Mouse (Mus musculus): ENCODE data around the gene Ctnna3.
"Not testable (repeated sequence)": the region's sequence is repeated elsewhere in the genome, so short reads cannot be mapped to it uniquely, and the experiment has no call there.

Ctnna3 gene

GRCm38 (mm10) chr10:63424475-63424814 is 5.5 kb upstream of the Ctnna3 start:
- DNase-seq (ENCODE audit: low spot score), result no peak

- DNase-seq (ENCODE audit: low spot score), result no peak
These were observed 2.8 kb upstream of the Ctnna3 start for GRCm38 (mm10) chr10:63427146-63427545.

- DNase-seq (ENCODE audit: low spot score), result no peak
These were observed 1.5 kb upstream of the Ctnna3 start for GRCm38 (mm10) chr10:63428243-63429022.

GRCm38 (mm10) chr10:63429023-63429340 is 916 bp upstream of the Ctnna3 start:
- no peak for DNase-seq (ENCODE audit: low spot score)

GRCm38 (mm10) chr10:63429380-63429779 is 518 bp upstream of the Ctnna3 start:
- peak; percentile 98 for DNase-seq (ENCODE audit: low spot score)

- DNase-seq (ENCODE audit: low spot score), result no peak
These were observed 1.4 kb downstream of the Ctnna3 start for GRCm38 (mm10) chr10:63431221-63431736.

GRCm38 (mm10) chr10:63432099-63432498 is 2.2 kb downstream of the Ctnna3 start:
- no peak for DNase-seq (ENCODE audit: low spot score)

GRCm38 (mm10) chr10:63432887-63433286 is 3.0 kb downstream of the Ctnna3 start:
- no peak for DNase-seq (ENCODE audit: low spot score)

GRCm38 (mm10) chr10:63438736-63439262 is 8.9 kb downstream of the Ctnna3 start:
- no peak for DNase-seq (ENCODE audit: low spot score)

GRCm38 (mm10) chr10:63439694-63440228 is 9.9 kb downstream of the Ctnna3 start:
- no peak for DNase-seq (ENCODE audit: low spot score)

- DNase-seq (ENCODE audit: low spot score), result not testable (repeated sequence)
These were observed 14.9 kb downstream of the Ctnna3 start for GRCm38 (mm10) chr10:63444602-63445387.

- no peak for DNase-seq (ENCODE audit: low spot score)
These were observed 24.0 kb downstream of the Ctnna3 start for GRCm38 (mm10) chr10:63453926-63454325.

- no peak for DNase-seq (ENCODE audit: low spot score)
These were observed 25.4 kb downstream of the Ctnna3 start for GRCm38 (mm10) chr10:63455110-63455878.

- no peak for DNase-seq (ENCODE audit: low spot score)
These were observed 27.6 kb downstream of the Ctnna3 start for GRCm38 (mm10) chr10:63457292-63458128.

GRCm38 (mm10) chr10:63460935-63461334 is 31.0 kb downstream of the Ctnna3 start:
- no peak for DNase-seq (ENCODE audit: low spot score)

- DNase-seq (ENCODE audit: low spot score), result no peak
These were observed 42.6 kb downstream of the Ctnna3 start for GRCm38 (mm10) chr10:63472473-63472872.

GRCm38 (mm10) chr10:63476167-63476647 is 46.3 kb downstream of the Ctnna3 start:
- DNase-seq (ENCODE audit: low spot score), result no peak

- DNase-seq (ENCODE audit: low spot score), result no peak
These were observed 49.0 kb downstream of the Ctnna3 start for GRCm38 (mm10) chr10:63478946-63479345.

GRCm38 (mm10) chr10:63480066-63480465 is 50.2 kb downstream of the Ctnna3 start:
- no peak for DNase-seq (ENCODE audit: low spot score)

- DNase-seq (ENCODE audit: low spot score), result no peak
These were observed 58.4 kb downstream of the Ctnna3 start for GRCm38 (mm10) chr10:63488346-63488745.

GRCm38 (mm10) chr10:63523956-63524355 is 94.1 kb downstream of the Ctnna3 start:
- DNase-seq (ENCODE audit: low spot score), result no peak
